Mouse (Mus musculus) lung, embryonic 16.5 days (tissue): ENCODE results near the gene Gm11639. TPM values are rescaled to one million over a fixed set of nuclear protein-coding genes. Genes with fewer than 3 reads are reported as not detected.

Source experiments
- ATAC-seq: fragments of 200-750 bp; cut with Nextera tagmentation; 2 replicates; pipeline ENCODE4 v1.8.0; 2017; ENCODE audit warnings: low read depth, mild to moderate bottlenecking, moderate library complexity
- H3K27ac ChIP-seq: fragments of 300-500 bp; sonication (generic); 2 replicates; pipeline ENCODE4 v1.5.1; 2014; ENCODE audit warnings: mild to moderate bottlenecking, control low read depth, low read length
- H3K27me3 ChIP-seq: fragments of 300-500 bp; sonication (generic); 2 replicates; pipeline ENCODE4 v1.6.1; 2014; ENCODE audit warnings: low read depth, low read length, mixed read lengths; ENCODE audit not compliant: control insufficient read depth, insufficient read depth
- H3K36me3 ChIP-seq: fragments of 300-500 bp; sonication (generic); 2 replicates; pipeline ENCODE4 v1.6.1; 2014; ENCODE audit warnings: low read length; ENCODE audit not compliant: control insufficient read depth, insufficient read depth
- H3K4me1 ChIP-seq: fragments of 300-500 bp; sonication (generic); replicated peaks from 2 replicates; pipeline ENCODE4 v1.6.1; 2014; ENCODE audit warnings: low read length, mixed read lengths; ENCODE audit not compliant: control insufficient read depth, insufficient read depth
- H3K4me2 ChIP-seq: fragments of 300-500 bp; sonication (generic); 2 replicates; pipeline ENCODE4 v1.6.1; 2014; ENCODE audit warnings: low read depth, low read length, control low read depth
- H3K4me3 ChIP-seq: fragments of 300-500 bp; sonication (generic); 2 replicates; pipeline ENCODE4 v1.5.1; 2014; ENCODE audit warnings: mild to moderate bottlenecking, low read length, control low read depth
- H3K9ac ChIP-seq: fragments of 300-500 bp; sonication (generic); 2 replicates; pipeline ENCODE4 v1.6.1; 2014; ENCODE audit warnings: low read length, control low read depth
- H3K9me3 ChIP-seq: fragments of 300-500 bp; sonication (generic); 2 replicates; pipeline ENCODE4 v1.6.1; 2016; ENCODE audit warnings: low read length; ENCODE audit not compliant: control insufficient read depth
- WGBS: fragments of 180-500 bp; shearing (Covaris S2); extraction: QIAGEN DNeasy Blood & Tissue Kit; methylation state at CpG from one replicate; pipeline ENCODE4 v1.1.7; 2014; 5-methylcytosine and 5-hydroxymethylcytosine counted together
- polyA plus RNA-seq: library from polyadenylated mRNA; unstranded; fragments of >200 nt; fragmentation: Nextera tagmentation; extraction: Ambion mirVana; gene quantifications from 2 replicates; pipeline ENCODE4 v1.2.1, GENCODE M21; 2015

The Gm11639 gene
- polyA plus RNA-seq, 1 experiment from 2014 or later, result 0.01 TPM

GRCm38 (mm10) chr11:104647188-104647867 lies 38.2 kb upstream of the Gm11639 start:
- no peaks in the 10 kb centered on the region for H3K4me1 ChIP-seq
- H3K36me3 ChIP-seq, result no peaks in the 10 kb centered on the region
- no peak overlapping the region for H3K4me2 ChIP-seq
- no peak overlapping the region for H3K9ac ChIP-seq
- no peaks in the 10 kb centered on the region for H3K27me3 ChIP-seq
- H3K27ac ChIP-seq, result no peak overlapping the region
- no peak overlapping the region for H3K4me3 ChIP-seq
- H3K9me3 ChIP-seq, result no peaks in the 10 kb centered on the region
- ATAC-seq, result no peak
- 64% methylated on average over 8 of the region's 8 CpGs for WGBS

GRCm38 (mm10) chr11:104648571-104648970 lies 36.9 kb upstream of the Gm11639 start:
- Histone ChIP-seq H3K27ac (no peak overlapping the region), H3K4me2 (no peak overlapping the region), H3K4me3 (no peak overlapping the region), H3K9ac (no peak overlapping the region), H3K27me3 (no peaks in the 10 kb centered on the region), H3K9me3 (no peaks in the 10 kb centered on the region), H3K4me1 (no peaks in the 10 kb centered on the region), H3K36me3 (no peaks in the 10 kb centered on the region)
- ATAC-seq, result no peak
- WGBS, result 56% methylated on average over 3 of the region's 3 CpGs

GRCm38 (mm10) chr11:104660599-104660998 lies 24.9 kb upstream of the Gm11639 start:
- no peaks in the 10 kb centered on the region for H3K36me3 ChIP-seq
- 92% methylated on average over 4 of the region's 4 CpGs for WGBS
- peaks cover 5% of the 10 kb centered on the region; the same call in 1 of the 2 replicates for H3K9me3 ChIP-seq
- H3K27me3 ChIP-seq, result no peaks in the 10 kb centered on the region
- H3K9ac ChIP-seq, result no peak overlapping the region
- no peak overlapping the region for H3K27ac ChIP-seq
- no peak overlapping the region for H3K4me2 ChIP-seq
- 0 out of 2 replicates have a peak, but pooled peaks cover 3% of the 10 kb centered on the region for H3K4me1 ChIP-seq
- no peak for ATAC-seq
- H3K4me3 ChIP-seq, result no peak overlapping the region

GRCm38 (mm10) chr11:104661106-104661505 lies 24.4 kb upstream of the Gm11639 start:
- no peak for ATAC-seq
- Histone ChIP-seq H3K9ac (no peak overlapping the region), H3K4me2 (no peak overlapping the region), H3K27ac (no peak overlapping the region), H3K4me3 (no peak overlapping the region), H3K36me3 (no peaks in the 10 kb centered on the region), H3K27me3 (no peaks in the 10 kb centered on the region), H3K9me3 (peaks cover 5% of the 10 kb centered on the region; the same call in 1 of the 2 replicates), H3K4me1 (0 out of 2 replicates have a peak, but pooled peaks cover 3% of the 10 kb centered on the region)
- 78% methylated on average over 5 of the region's 5 CpGs for WGBS

GRCm38 (mm10) chr11:104661531-104662205 lies 23.8 kb upstream of the Gm11639 start:
- no peaks in the 10 kb centered on the region for H3K36me3 ChIP-seq
- no peak overlapping the region for H3K9ac ChIP-seq
- no peak overlapping the region for H3K27ac ChIP-seq
- H3K27me3 ChIP-seq, result no peaks in the 10 kb centered on the region
- 70% methylated on average over 20 of the region's 20 CpGs for WGBS
- ATAC-seq, result no peak
- H3K4me2 ChIP-seq, result no peak overlapping the region
- no peak overlapping the region for H3K4me3 ChIP-seq
- H3K9me3 ChIP-seq, result peaks cover 5% of the 10 kb centered on the region; the same call in 1 of the 2 replicates
- H3K4me1 ChIP-seq, result peaks cover 3% of the 10 kb centered on the region; the same call in 1 of the 2 replicates

GRCm38 (mm10) chr11:104662573-104662972 lies 22.9 kb upstream of the Gm11639 start:
- Histone ChIP-seq H3K4me2 (no peak overlapping the region), H3K9me3 (peaks cover 5% of the 10 kb centered on the region; the same call in 1 of the 2 replicates), H3K36me3 (no peaks in the 10 kb centered on the region), H3K27me3 (no peaks in the 10 kb centered on the region), H3K4me3 (no peak overlapping the region), H3K27ac (no peak overlapping the region), H3K4me1 (peaks cover 12% of the 10 kb centered on the region; the same call in 1 of the 2 replicates), H3K9ac (no peak overlapping the region)
- WGBS, result 72% methylated on average over 11 of the region's 11 CpGs
- no peak for ATAC-seq

GRCm38 (mm10) chr11:104663241-104663877 lies 22.1 kb upstream of the Gm11639 start:
- no peaks in the 10 kb centered on the region for H3K36me3 ChIP-seq
- no peak overlapping the region for H3K4me2 ChIP-seq
- 53% methylated on average over 6 of the region's 6 CpGs for WGBS
- no peak for ATAC-seq
- peaks cover 5% of the 10 kb centered on the region; the same call in 1 of the 2 replicates for H3K9me3 ChIP-seq
- H3K9ac ChIP-seq, result no peak overlapping the region
- peaks cover 13% of the 10 kb centered on the region; the same call in 1 of the 2 replicates for H3K4me1 ChIP-seq
- H3K27me3 ChIP-seq, result no peaks in the 10 kb centered on the region
- no peak overlapping the region for H3K27ac ChIP-seq
- H3K4me3 ChIP-seq, result no peak overlapping the region

- Histone ChIP-seq H3K4me1 (peaks cover 13% of the 10 kb centered on the region; the same call in 1 of the 2 replicates), H3K4me2 (no peak overlapping the region), H3K27me3 (no peaks in the 10 kb centered on the region), H3K4me3 (no peak overlapping the region), H3K9ac (no peak overlapping the region), H3K27ac (no peak overlapping the region), H3K9me3 (peaks cover 5% of the 10 kb centered on the region; the same call in 1 of the 2 replicates), H3K36me3 (no peaks in the 10 kb centered on the region)
- no peak for ATAC-seq
- WGBS, result 54% methylated on average over 3 of the region's 3 CpGs
Measured at GRCm38 (mm10) chr11:104663878-104664261, 21.6 kb upstream of the Gm11639 start.

GRCm38 (mm10) chr11:104664441-104664840 lies 21.1 kb upstream of the Gm11639 start:
- no peak for ATAC-seq
- H3K27ac ChIP-seq, result no peak overlapping the region
- no peak overlapping the region for H3K4me3 ChIP-seq
- peaks cover 5% of the 10 kb centered on the region; the same call in 1 of the 2 replicates for H3K9me3 ChIP-seq
- no peak overlapping the region for H3K4me2 ChIP-seq
- no peaks in the 10 kb centered on the region for H3K36me3 ChIP-seq
- H3K4me1 ChIP-seq, result peaks cover 13% of the 10 kb centered on the region; the same call in 1 of the 2 replicates
- H3K9ac ChIP-seq, result no peak overlapping the region
- H3K27me3 ChIP-seq, result no peaks in the 10 kb centered on the region
